Mouse (Mus musculus) urinary bladder, postnatal 4 days (tissue): ENCODE results near the gene Azgp1.
"Not testable (repeated sequence)": the region's sequence is repeated elsewhere in the genome, so short reads cannot be mapped to it uniquely, and the experiment has no call there.

Source experiments
- DNase-seq, 2 experiments: peaks; one replicate each; pipeline ENCODE4 v3.0.0; 2021 to 2022; ENCODE audit warnings: low spot score in 2 of 2

The Azgp1 gene

GRCm38 (mm10) chr5:137981300-137981699, at the start of gene Azgp1:
Azgp1 (plus strand) TSS chr5:137981520.
- DNase-seq: no peak

- not testable (repeated sequence) for DNase-seq
These were observed 47.4 kb upstream of the Azgp1 start for GRCm38 (mm10) chr5:137933934-137934333.

- no peak for DNase-seq
These were observed 44.8 kb upstream of the Azgp1 start for GRCm38 (mm10) chr5:137936486-137936885.

GRCm38 (mm10) chr5:137937238-137937637, 44.1 kb upstream of the Azgp1 start:
- no peak for DNase-seq

- no peak for DNase-seq
These were observed 40.4 kb upstream of the Azgp1 start for GRCm38 (mm10) chr5:137940948-137941347.

- DNase-seq: no peak
These were observed 38.2 kb upstream of the Azgp1 start for GRCm38 (mm10) chr5:137943133-137943532.

- no peak for DNase-seq
These were observed 34.0 kb upstream of the Azgp1 start for GRCm38 (mm10) chr5:137947303-137947702.

- DNase-seq: peak in 1 of 2 experiments; percentile 18
These were observed 30.1 kb upstream of the Azgp1 start for GRCm38 (mm10) chr5:137951218-137951617.

- no peak for DNase-seq
These were observed 24.9 kb upstream of the Azgp1 start for GRCm38 (mm10) chr5:137956404-137956803.

- DNase-seq: no peak
These were observed 18.4 kb upstream of the Azgp1 start, which contains the start of gene Gjc3 for GRCm38 (mm10) chr5:137962945-137963344. Gjc3 (minus strand) TSS chr5:137963098.

GRCm38 (mm10) chr5:137966492-137966891, 14.8 kb upstream of the Azgp1 start:
- no peak for DNase-seq

- DNase-seq: no peak
These were observed 8.2 kb upstream of the Azgp1 start for GRCm38 (mm10) chr5:137973161-137973560.

- no peak for DNase-seq
These were observed 7.6 kb upstream of the Azgp1 start for GRCm38 (mm10) chr5:137973738-137974137.

- DNase-seq: no peak
These were observed 6.6 kb upstream of the Azgp1 start for GRCm38 (mm10) chr5:137974724-137975123.

- DNase-seq: no peak
These were observed 5.9 kb upstream of the Azgp1 start for GRCm38 (mm10) chr5:137975434-137975833.

- DNase-seq: no peak
These were observed 4.0 kb upstream of the Azgp1 start for GRCm38 (mm10) chr5:137977291-137977690.

GRCm38 (mm10) chr5:137979081-137979480, 2.2 kb upstream of the Azgp1 start:
- DNase-seq: no peak

GRCm38 (mm10) chr5:137986351-137986750, 5.0 kb downstream of the Azgp1 start:
- DNase-seq: no peak

GRCm38 (mm10) chr5:138009437-138009836, 28.1 kb downstream of the Azgp1 start:
- no peak for DNase-seq

GRCm38 (mm10) chr5:138012382-138012781, 31.1 kb downstream of the Azgp1 start:
- DNase-seq: no peak

GRCm38 (mm10) chr5:138016530-138016929, 35.2 kb downstream of the Azgp1 start:
- DNase-seq: no peak

- DNase-seq: no peak
These were observed 35.7 kb downstream of the Azgp1 start for GRCm38 (mm10) chr5:138016997-138017396.

- DNase-seq: not testable (repeated sequence)
These were observed 38.3 kb downstream of the Azgp1 start for GRCm38 (mm10) chr5:138019577-138019976.

GRCm38 (mm10) chr5:138020961-138021479, 39.7 kb downstream of the Azgp1 start, which contains the start of the genes Smok3a and Smok3b:
Smok3a (plus strand) TSS chr5:138021261.
Smok3b (plus strand) TSS chr5:138021429.
- not testable (repeated sequence) for DNase-seq
